Mouse (Mus musculus): Measurements from ENCODE around the gene Ndufa4l2. TPM values are rescaled to one million over a fixed set of nuclear protein-coding genes. Genes with fewer than 3 reads are reported as not detected.

Ndufa4l2 gene
- polyA plus RNA-seq, 2 experiments: 2.1 to 5.8 TPM

GRCm38 (mm10) chr10:127512813-127513212, 2.0 kb upstream of the Ndufa4l2 start:
- no peaks in the 10 kb centered on the region for H3K9me3 ChIP-seq (ENCODE audit: control insufficient read depth, low read length)
- H3K27ac ChIP-seq: no peak overlapping the region
- TF ChIP-seq CTCF (IDR thresholded peaks at IDR 0.05; ENCODE audit: low read depth) (peak; percentile 100), EP300 (IDR thresholded peaks at IDR 0.05; ENCODE audit: low read depth) (no peak)
- H3K27me3 ChIP-seq (ENCODE audit: control insufficient read depth, insufficient read depth, low read length): peaks cover 67% of the 10 kb centered on the region
- ATAC-seq (ENCODE audit: insufficient read depth): peak; percentile 61
- WGBS (ENCODE audit: insufficient replicate concordance): under 1% methylated on average over 27 of the region's 27 CpGs
- DNase-seq (ENCODE audit: low read depth in 3 of 3, low spot score in 3 of 3): peak; percentile 67 to 77 (median 73)
- peak overlapping the region; percentile 44 for H3K9ac ChIP-seq (replicated peaks)
- peak overlapping the region; percentile 71 for H3K4me2 ChIP-seq (ENCODE audit: low read depth)
- peaks cover 8% of the 10 kb centered on the region for H3K36me3 ChIP-seq (replicated peaks; ENCODE audit: control insufficient read depth, insufficient read depth, low read depth)
- peak overlapping the region; percentile 12 to 36; a peak in 3 of 4 replicates for H3K4me3 ChIP-seq (ENCODE audit: insufficient read depth in 1 of 2, low read depth in 2 of 2, low read length in 2 of 2)
- peaks cover 13 to 28% of the 10 kb centered on the region in 2 experiments for H3K4me1 ChIP-seq (replicated peaks; ENCODE audit: control insufficient read depth in 2 of 2, insufficient read depth in 2 of 2, low read length in 1 of 2)

DNA sequence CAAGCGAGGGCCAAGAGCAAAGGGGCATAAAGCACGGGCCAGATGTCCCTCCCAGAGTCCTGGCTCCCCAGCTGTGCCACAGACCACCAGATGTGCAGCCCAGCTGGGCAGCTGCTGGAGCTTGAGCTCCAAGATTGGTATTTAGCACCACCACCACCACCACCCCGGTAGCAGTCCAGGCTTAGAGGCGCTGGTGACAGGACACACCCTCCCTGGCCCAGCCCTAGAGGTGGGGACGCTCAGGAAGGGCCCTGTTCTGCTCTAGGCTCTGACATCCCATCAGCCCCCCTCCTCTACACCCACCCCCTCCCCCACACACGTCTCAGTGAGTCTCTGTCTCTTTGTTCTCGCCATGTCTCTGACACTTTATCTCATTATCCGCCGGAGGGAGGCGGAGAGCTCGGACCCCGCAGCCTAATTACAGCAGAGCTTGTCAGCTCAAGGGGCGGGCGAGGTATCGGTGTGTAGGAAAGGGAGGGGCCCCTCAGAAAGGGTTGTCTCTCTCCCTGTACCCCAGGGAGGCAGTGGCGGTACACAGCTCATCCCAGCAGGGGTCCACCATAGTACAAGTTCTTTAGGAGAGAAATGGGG, 1.2 kb upstream of the Ndufa4l2 start:
- H3K4me3 ChIP-seq (ENCODE audit: insufficient read depth in 1 of 2, low read depth in 2 of 2, low read length in 2 of 2): peak overlapping the region in 1 of 2 experiments; percentile 36; a peak in 2 of 4 replicates
- peaks cover 60% of the 10 kb centered on the region for H3K27me3 ChIP-seq (ENCODE audit: control insufficient read depth, insufficient read depth, low read length)
- DNase-seq (ENCODE audit: low read depth in 3 of 3, low spot score in 3 of 3) (no peak), ATAC-seq (ENCODE audit: insufficient read depth) (peak; percentile 50)
- 0% methylated on average over 16 of the region's 16 CpGs for WGBS (ENCODE audit: insufficient replicate concordance)
- H3K4me1 ChIP-seq (replicated peaks; ENCODE audit: control insufficient read depth in 2 of 2, insufficient read depth in 2 of 2, low read length in 1 of 2): peaks cover 13 to 28% of the 10 kb centered on the region in 2 experiments
- H3K4me2 ChIP-seq (ENCODE audit: low read depth): peak overlapping the region; percentile 71
- H3K9me3 ChIP-seq (ENCODE audit: control insufficient read depth, low read length): no peaks in the 10 kb centered on the region
- peaks cover 16% of the 10 kb centered on the region for H3K36me3 ChIP-seq (replicated peaks; ENCODE audit: control insufficient read depth, insufficient read depth, low read depth)
- peak overlapping the region; percentile 44 for H3K9ac ChIP-seq (replicated peaks)
- no peak for TF ChIP-seq CTCF (IDR thresholded peaks at IDR 0.05; ENCODE audit: low read depth)
- no peak for TF ChIP-seq EP300 (IDR thresholded peaks at IDR 0.05; ENCODE audit: low read depth)
- H3K27ac ChIP-seq: no peak overlapping the region

GRCm38 (mm10) chr10:127514111-127514698, 562 bp upstream of the Ndufa4l2 start:
- Histone ChIP-seq H3K9me3 (ENCODE audit: control insufficient read depth, low read length) (no peaks in the 10 kb centered on the region), H3K36me3 (replicated peaks; ENCODE audit: control insufficient read depth, insufficient read depth, low read depth) (peaks cover 22% of the 10 kb centered on the region), H3K9ac (replicated peaks) (no peak overlapping the region), H3K4me1 (replicated peaks; ENCODE audit: control insufficient read depth in 2 of 2, insufficient read depth in 2 of 2, low read length in 1 of 2) (peaks cover 13 to 28% of the 10 kb centered on the region in 2 experiments), H3K27me3 (ENCODE audit: control insufficient read depth, insufficient read depth, low read length) (peaks cover 54% of the 10 kb centered on the region), H3K27ac (no peak overlapping the region), H3K4me2 (ENCODE audit: low read depth) (peak overlapping the region; percentile 71), H3K4me3 (ENCODE audit: insufficient read depth in 1 of 2, low read depth in 2 of 2, low read length in 2 of 2) (no peak overlapping the region)
- WGBS (ENCODE audit: insufficient replicate concordance): 8% methylated on average over 13 of the region's 13 CpGs
- TF ChIP-seq EP300 (IDR thresholded peaks at IDR 0.05; ENCODE audit: low read depth) (no peak), CTCF (IDR thresholded peaks at IDR 0.05; ENCODE audit: low read depth) (no peak)
- ATAC-seq (ENCODE audit: insufficient read depth) (no peak), DNase-seq (ENCODE audit: low read depth in 3 of 3, low spot score in 3 of 3) (no peak)

- Histone ChIP-seq H3K4me2 (ENCODE audit: low read depth) (no peak overlapping the region; the same call in none of the 2 replicates), H3K9me3 (ENCODE audit: control insufficient read depth, low read length) (no peaks in the 10 kb centered on the region), H3K27ac (no peak overlapping the region), H3K4me3 (ENCODE audit: insufficient read depth in 1 of 2, low read depth in 2 of 2, low read length in 2 of 2) (peak overlapping the region in 1 of 2 experiments; percentile 3; a peak in 1 of 4 replicates), H3K9ac (replicated peaks) (no peak overlapping the region), H3K36me3 (replicated peaks; ENCODE audit: control insufficient read depth, insufficient read depth, low read depth) (peaks cover 33% of the 10 kb centered on the region), H3K27me3 (ENCODE audit: control insufficient read depth, insufficient read depth, low read length) (peaks cover 41% of the 10 kb centered on the region), H3K4me1 (replicated peaks; ENCODE audit: control insufficient read depth in 2 of 2, insufficient read depth in 2 of 2, low read length in 1 of 2) (peaks cover 13 to 28% of the 10 kb centered on the region in 2 experiments)
- DNase-seq (ENCODE audit: low read depth in 3 of 3, low spot score in 3 of 3) (no peak), ATAC-seq (ENCODE audit: insufficient read depth) (no peak)
- TF ChIP-seq EP300 (IDR thresholded peaks at IDR 0.05; ENCODE audit: low read depth) (no peak), CTCF (IDR thresholded peaks at IDR 0.05; ENCODE audit: low read depth) (no peak)
- 34% methylated on average over 9 of the region's 9 CpGs for WGBS (ENCODE audit: insufficient replicate concordance)
Measured at GRCm38 (mm10) chr10:127515271-127515982, 660 bp downstream of the Ndufa4l2 start.

DNA sequence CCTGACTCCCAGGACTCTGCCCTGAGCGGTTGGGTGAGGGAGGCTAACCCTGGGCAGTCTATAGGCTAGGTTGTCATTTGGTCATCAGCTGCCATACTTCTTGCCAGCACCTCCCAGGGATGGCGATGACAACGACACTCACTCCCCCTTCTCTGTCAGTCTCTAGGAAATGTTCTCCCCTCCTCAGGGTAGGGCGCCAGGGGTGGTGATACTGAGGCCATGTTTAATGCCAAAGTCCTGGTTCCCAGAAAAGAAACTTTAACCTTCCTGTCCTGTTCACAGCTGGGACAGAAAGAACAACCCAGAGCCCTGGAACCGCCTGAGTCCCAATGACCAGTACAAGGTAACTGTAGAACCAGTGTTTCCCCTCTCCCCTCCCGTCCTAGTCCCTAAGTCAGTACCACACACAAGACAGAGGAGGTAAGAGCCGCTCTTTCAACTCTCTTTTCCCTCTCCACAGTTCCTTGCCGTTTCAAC, 1.3 kb downstream of the Ndufa4l2 start:
- Histone ChIP-seq H3K4me3 (ENCODE audit: insufficient read depth in 1 of 2, low read depth in 2 of 2, low read length in 2 of 2) (no peak overlapping the region), H3K27me3 (ENCODE audit: control insufficient read depth, insufficient read depth, low read length) (peaks cover 35% of the 10 kb centered on the region), H3K9ac (replicated peaks) (no peak overlapping the region), H3K4me1 (replicated peaks; ENCODE audit: control insufficient read depth in 2 of 2, insufficient read depth in 2 of 2, low read length in 1 of 2) (peaks cover 16 to 34% of the 10 kb centered on the region in 2 experiments), H3K4me2 (ENCODE audit: low read depth) (peak overlapping the region; percentile 44), H3K27ac (no peak overlapping the region; the same call in 1 of the 2 replicates), H3K9me3 (ENCODE audit: control insufficient read depth, low read length) (no peaks in the 10 kb centered on the region), H3K36me3 (replicated peaks; ENCODE audit: control insufficient read depth, insufficient read depth, low read depth) (peaks cover 36% of the 10 kb centered on the region)
- ATAC-seq (ENCODE audit: insufficient read depth) (no peak), DNase-seq (ENCODE audit: low read depth in 3 of 3, low spot score in 3 of 3) (no peak)
- TF ChIP-seq EP300 (IDR thresholded peaks at IDR 0.05; ENCODE audit: low read depth) (no peak), CTCF (IDR thresholded peaks at IDR 0.05; ENCODE audit: low read depth) (no peak)
- WGBS (ENCODE audit: insufficient replicate concordance): 28% methylated on average over 8 of the region's 8 CpGs
